Mouse (Mus musculus): ENCODE data around the gene Aplnr. TPM values are rescaled to one million over a fixed set of nuclear protein-coding genes. Genes with fewer than 3 reads are reported as not detected.

Aplnr gene
- total RNA-seq, 2 experiments from 2014 or later, result 1.00 to 1.1 TPM

- no peak for DNase-seq (ENCODE audit: low spot score in 2 of 2)
- intact Hi-C loops (cut with DNase I), result no loop called here
Observed at GRCm38 (mm10) chr2:85135099-85135498, 926 bp upstream of the Aplnr start.

GRCm38 (mm10) chr2:85136831-85137520, 951 bp downstream of the Aplnr start:
- DNase-seq (ENCODE audit: low spot score in 2 of 2), result no peak
- intact Hi-C loops (cut with DNase I), result no loop called here

DNA sequence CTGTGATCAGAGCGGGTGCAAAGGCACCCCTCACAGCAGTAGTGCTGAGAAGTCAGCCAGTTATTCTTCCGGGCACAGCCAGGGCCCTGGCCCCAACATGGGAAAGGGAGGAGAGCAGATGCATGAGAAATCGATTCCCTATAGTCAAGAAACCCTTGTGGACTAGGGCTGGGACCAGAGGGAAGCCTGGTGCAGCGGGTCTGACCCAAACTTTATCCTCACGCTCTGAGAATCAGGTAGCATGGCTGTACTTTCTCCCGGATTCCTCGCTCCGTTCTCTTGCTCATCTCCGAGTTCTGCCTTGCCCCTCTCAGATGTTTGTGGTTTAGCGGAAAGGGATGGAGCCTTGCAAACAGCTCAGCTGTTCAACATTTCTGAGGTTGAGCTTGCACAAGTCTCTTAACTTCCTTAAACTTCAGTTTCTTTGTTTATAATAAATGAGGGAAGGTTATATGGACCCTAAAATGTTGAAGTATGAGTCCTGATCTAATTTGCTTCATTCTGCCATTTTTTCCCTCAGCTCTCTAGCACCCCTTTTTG, 1.6 kb downstream of the Aplnr start:
- intact Hi-C loops (cut with DNase I), result no loop called here
- no peak for DNase-seq (ENCODE audit: low spot score in 2 of 2)

- intact Hi-C loops (cut with DNase I), result no loop called here
Observed at GRCm38 (mm10) chr2:85138143-85138542, 2.1 kb downstream of the Aplnr start.

DNA sequence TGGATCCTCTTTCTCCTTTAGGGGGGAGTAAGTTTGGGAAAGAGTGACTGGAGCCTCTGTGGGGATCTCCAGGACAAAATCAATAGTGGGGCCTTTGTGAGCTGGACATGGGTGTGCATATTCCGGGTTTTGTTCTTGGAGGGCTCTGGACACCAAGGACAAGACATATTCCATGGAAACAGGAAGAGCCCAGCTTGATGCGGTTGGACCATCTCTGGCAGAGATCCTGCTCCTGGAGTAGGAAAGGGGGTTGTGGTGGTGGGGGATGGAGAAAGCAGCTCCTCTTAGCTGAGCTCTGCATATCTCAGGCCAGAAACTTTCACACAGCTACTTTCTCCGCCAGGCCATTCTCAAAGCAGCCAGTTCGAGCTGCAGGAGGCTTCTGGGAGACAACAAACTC, 3.4 kb downstream of the Aplnr start:
- intact Hi-C loops (cut with DNase I), result no loop called here

More at GRCm38 (mm10) chr2:85138143-85138542, 2.1 kb downstream of the Aplnr start:
- no peak for DNase-seq (ENCODE audit: low spot score in 2 of 2)

GRCm38 (mm10) chr2:85139846-85140245, 3.8 kb downstream of the Aplnr start:
- no peak for DNase-seq (ENCODE audit: low spot score in 2 of 2)
- intact Hi-C loops (cut with DNase I), result no loop called here

More for the DNA sequence above, 3.4 kb downstream of the Aplnr start:
- no peak for DNase-seq (ENCODE audit: low spot score in 2 of 2)

GRCm38 (mm10) chr2:85140833-85141232, 4.8 kb downstream of the Aplnr start:
- intact Hi-C loops (cut with DNase I), result no loop called here
- no peak for DNase-seq (ENCODE audit: low spot score in 2 of 2)

GRCm38 (mm10) chr2:85144908-85145307, 8.9 kb downstream of the Aplnr start:
- intact Hi-C loops (cut with DNase I), result no loop called here
- DNase-seq (ENCODE audit: low spot score in 2 of 2), result no peak

GRCm38 (mm10) chr2:85145346-85145745, 9.3 kb downstream of the Aplnr start:
- no peak for DNase-seq (ENCODE audit: low spot score in 2 of 2)
- intact Hi-C loops (cut with DNase I), result no loop called here

- no peak for DNase-seq (ENCODE audit: low spot score in 2 of 2)
Observed at GRCm38 (mm10) chr2:85147481-85147880, 11.5 kb downstream of the Aplnr start.

GRCm38 (mm10) chr2:85150373-85150772, 14.3 kb downstream of the Aplnr start:
- no peak for DNase-seq (ENCODE audit: low spot score in 2 of 2)
- intact Hi-C loops (cut with DNase I), result loop anchor here (5.0 kb wide), 1 partner anchor 47 kb away; the partner anchor contains the start of gene Lrrc55

More at GRCm38 (mm10) chr2:85147481-85147880, 11.5 kb downstream of the Aplnr start:
- intact Hi-C loops (cut with DNase I), result no loop called here

DNA sequence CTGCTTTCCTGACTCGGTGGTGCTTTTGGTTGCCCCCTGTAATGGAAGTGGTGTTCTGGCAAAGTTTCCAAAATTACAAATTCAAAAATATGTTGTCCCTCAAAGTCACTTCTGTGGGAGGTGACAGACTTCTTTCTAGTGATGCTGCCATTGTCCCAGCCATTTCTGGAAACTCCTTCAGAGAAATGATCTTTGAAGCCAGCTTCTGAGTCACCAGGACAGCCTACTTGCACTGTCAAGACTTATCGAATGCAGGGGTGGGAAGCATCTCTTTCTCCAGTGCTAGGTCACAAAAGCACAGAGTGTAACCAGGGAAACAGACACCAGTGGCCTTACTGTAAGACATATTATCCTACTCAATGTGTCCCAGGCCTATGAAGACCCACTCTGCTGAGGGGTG, 15.2 kb downstream of the Aplnr start:
- no peak for DNase-seq (ENCODE audit: low spot score in 2 of 2)
- intact Hi-C loops (cut with DNase I), result loop anchor here (5.0 kb wide), 1 partner anchor 46 kb away; the partner anchor contains the start of gene Lrrc55

- DNase-seq (ENCODE audit: low spot score in 2 of 2), result no peak
- intact Hi-C loops (cut with DNase I), result no loop called here
Observed at GRCm38 (mm10) chr2:85155334-85155733, 19.3 kb downstream of the Aplnr start.

DNA sequence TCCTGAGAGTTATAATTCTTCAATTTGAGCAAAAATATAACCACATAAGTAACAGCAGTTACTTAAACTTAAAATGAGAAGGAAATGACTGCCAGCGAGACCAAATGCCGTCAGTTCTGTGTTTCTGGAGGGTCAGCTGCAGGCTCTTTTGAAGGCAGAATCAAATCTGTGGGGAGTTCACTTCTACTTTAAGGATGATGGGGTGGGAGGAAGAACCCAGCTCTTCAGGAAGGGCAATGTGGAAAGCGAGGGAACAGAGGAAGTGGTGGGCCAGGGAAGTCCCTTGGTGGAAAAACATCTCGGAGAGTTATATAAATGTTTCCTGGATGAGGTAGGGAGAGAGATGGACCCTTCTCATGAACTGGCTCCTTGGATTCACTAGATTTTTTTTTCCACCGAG, 20.1 kb downstream of the Aplnr start:
- no peak for DNase-seq (ENCODE audit: low spot score in 2 of 2)
- intact Hi-C loops (cut with DNase I), result no loop called here

DNA sequence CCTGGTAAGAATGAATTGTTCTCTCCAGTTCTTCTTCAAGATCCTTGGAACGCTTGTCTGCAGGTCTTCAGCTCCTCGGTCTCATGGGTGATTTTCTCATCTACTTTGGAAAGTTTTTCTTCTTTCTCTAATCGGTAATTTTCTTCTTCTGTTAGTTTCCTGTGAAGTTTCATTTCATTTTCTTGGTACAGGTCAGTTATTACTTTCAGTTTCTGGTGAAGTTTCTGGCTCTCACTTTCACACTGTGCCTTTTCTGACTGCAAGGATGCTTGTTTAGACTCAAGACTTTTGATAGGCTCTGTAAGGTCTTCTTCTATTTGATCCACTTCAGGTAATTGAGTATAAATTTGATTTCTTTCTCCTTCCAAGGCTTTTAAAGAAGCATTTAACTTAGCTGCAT, 21.4 kb downstream of the Aplnr start:
- no peak for DNase-seq (ENCODE audit: low spot score in 2 of 2)
- intact Hi-C loops (cut with DNase I), result no loop called here

DNA sequence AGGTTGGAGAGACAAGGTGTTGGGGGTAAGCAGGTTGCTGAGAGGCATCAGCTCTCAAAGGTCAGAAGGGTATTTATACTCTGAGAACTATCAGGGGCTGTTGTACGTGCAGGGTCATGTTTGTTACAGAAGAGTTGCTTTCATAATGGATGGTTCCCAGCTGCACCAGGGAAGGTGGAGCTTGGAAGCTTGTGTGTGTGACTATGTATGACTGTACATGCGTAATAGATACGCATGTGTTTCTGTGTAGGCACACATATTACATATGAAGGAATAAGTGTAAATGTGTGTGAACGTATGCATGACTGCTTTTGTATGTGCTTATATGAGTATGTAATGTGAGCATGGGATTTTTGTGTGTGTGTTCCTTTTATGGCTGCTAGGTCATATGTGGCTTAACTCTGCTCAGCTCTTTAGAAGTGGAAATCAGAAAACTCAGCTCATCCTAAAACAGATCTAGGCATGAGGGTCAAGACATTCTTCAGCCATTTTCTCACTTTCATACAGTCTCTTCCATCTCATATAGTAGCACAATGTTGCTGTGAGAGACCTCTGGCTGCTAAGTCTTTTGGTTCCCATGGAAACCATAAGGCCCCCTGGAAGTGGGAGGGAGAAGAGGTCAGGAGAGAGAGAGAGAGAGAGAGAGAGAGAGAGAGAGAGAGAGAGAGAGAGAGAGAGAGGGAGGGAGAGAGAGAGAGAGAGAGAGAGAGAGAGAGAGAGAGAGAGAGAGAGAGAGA, 25.0 kb downstream of the Aplnr start:
- intact Hi-C loops (cut with DNase I), result no loop called here
- no peak for DNase-seq (ENCODE audit: low spot score in 2 of 2)

- no peak for DNase-seq (ENCODE audit: low spot score in 2 of 2)
- intact Hi-C loops (cut with DNase I), result no loop called here
Observed at GRCm38 (mm10) chr2:85161638-85162093, 25.6 kb downstream of the Aplnr start.

- no peak for DNase-seq (ENCODE audit: low spot score in 2 of 2)
- intact Hi-C loops (cut with DNase I), result no loop called here
Observed at GRCm38 (mm10) chr2:85163311-85164047, 27.5 kb downstream of the Aplnr start.

- DNase-seq (ENCODE audit: low spot score in 2 of 2), result no peak
- intact Hi-C loops (cut with DNase I), result no loop called here
Observed at GRCm38 (mm10) chr2:85167624-85168023, 31.6 kb downstream of the Aplnr start.

GRCm38 (mm10) chr2:85168327-85168726, 32.3 kb downstream of the Aplnr start:
- no peak for DNase-seq (ENCODE audit: low spot score in 2 of 2)

More at GRCm38 (mm10) chr2:85168327-85168726, 32.3 kb downstream of the Aplnr start:
- intact Hi-C loops (cut with DNase I), result no loop called here

Measured in left cerebral cortex, postnatal 36 days (tissue).